Mouse (Mus musculus): Measurements from ENCODE around the gene Ifnar1. TPM values are rescaled to one million over a fixed set of nuclear protein-coding genes. Genes with fewer than 3 reads are reported as not detected.

The Ifnar1 gene
- polyA plus RNA-seq, 1 experiment: 16.2 TPM

DNA sequence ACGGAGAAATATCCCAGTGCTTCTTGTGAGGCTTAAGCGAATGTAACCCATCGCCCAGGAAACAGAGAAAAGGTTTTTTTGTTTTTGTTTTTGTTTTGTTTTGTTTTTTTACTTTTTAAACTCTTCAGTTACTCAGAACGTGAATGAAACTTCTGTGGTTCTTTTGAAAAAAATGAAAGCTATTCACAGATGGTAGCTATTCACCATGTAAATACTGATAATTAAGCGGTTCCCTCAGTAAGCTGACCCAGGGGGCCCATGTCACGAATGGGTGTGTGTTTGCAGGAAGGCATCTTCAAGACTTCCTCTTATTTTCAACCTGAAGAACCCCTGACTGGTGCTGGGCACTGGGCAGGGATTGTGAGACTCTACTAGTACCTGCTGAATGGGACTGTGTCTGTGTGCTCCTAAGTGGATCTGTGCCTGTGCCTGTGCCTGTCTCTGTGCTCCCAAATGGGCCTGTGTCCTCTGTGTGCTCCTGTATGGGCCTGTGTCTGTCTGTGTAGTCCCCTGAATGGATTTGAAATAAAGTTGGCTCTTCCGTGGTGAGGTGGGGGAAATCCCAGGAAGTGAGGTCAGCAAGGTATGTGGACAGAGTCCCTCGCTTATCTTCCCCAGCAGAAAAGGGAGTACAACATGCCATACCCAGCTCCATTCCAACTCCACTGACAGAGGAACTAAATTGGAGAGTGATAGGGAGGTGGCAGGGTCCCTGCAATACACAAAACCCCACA lies 38.1 kb upstream of the Ifnar1 start:
- no peak overlapping the region for H3K4me3 ChIP-seq
- peaks cover 14% of the 10 kb centered on the region for H3K27me3 ChIP-seq (ENCODE audit: control insufficient read depth, insufficient read depth, insufficient read length)
- no peak overlapping the region for H3ac ChIP-seq (ENCODE audit: control insufficient read depth, insufficient read length)
- H3K36me3 ChIP-seq (ENCODE audit: control insufficient read depth, insufficient read depth): no peaks in the 10 kb centered on the region
- no peak overlapping the region for H3K4me2 ChIP-seq (ENCODE audit: low read depth)
- H3K79me2 ChIP-seq (ENCODE audit: control insufficient read depth, insufficient read depth): no peaks in the 10 kb centered on the region
- TF ChIP-seq CEBPB (IDR thresholded peaks at IDR 0.05; ENCODE audit: insufficient read depth, poor library complexity, severe bottlenecking): no peak
- TF ChIP-seq REST (IDR thresholded peaks at IDR 0.05; ENCODE audit: insufficient read depth, insufficient read length): no peak

DNA sequence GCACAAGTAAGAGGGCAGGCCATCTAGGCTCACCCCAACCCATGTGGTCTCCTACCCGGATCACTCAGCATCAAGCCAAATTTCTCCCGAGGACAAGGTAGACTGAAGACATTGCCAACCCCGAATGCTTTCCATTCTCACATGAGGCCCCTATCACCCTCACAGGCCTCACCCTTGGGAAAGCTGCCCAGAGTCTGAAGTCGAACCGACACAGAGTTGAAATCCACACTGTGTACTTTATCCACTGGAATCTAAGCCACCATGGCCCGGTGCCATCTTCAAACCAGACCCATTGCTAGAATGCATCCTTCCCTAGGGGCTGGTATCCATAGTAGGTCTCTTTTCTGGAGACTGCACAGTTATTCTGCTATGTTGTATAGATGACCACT lies 37.5 kb upstream of the Ifnar1 start:
- Histone ChIP-seq H3K36me3 (ENCODE audit: control insufficient read depth, insufficient read depth) (no peaks in the 10 kb centered on the region), H3K27me3 (ENCODE audit: control insufficient read depth, insufficient read depth, insufficient read length) (peaks cover 13% of the 10 kb centered on the region), H3ac (ENCODE audit: control insufficient read depth, insufficient read length) (no peak overlapping the region), H3K4me3 (no peak overlapping the region), H3K79me2 (ENCODE audit: control insufficient read depth, insufficient read depth) (no peaks in the 10 kb centered on the region), H3K4me2 (ENCODE audit: low read depth) (no peak overlapping the region)
- no peak for TF ChIP-seq MYOG (IDR thresholded peaks at IDR 0.05; ENCODE audit: control insufficient read depth in 1 of 3, insufficient read depth in 1 of 3, insufficient read length in 2 of 3, low read depth in 2 of 3)
- no peak for TF ChIP-seq POLR2AphosphoS2 (IDR thresholded peaks at IDR 0.05; ENCODE audit: insufficient read length, low read depth)
- TF ChIP-seq POLR2A (IDR thresholded peaks at IDR 0.05; ENCODE audit: insufficient read length, low read depth): no peak
- TF ChIP-seq MYOD1 (IDR thresholded peaks at IDR 0.05; ENCODE audit: control insufficient read depth in 1 of 3, insufficient read length in 2 of 3, low read depth in 2 of 3): no peak
- no peak for TF ChIP-seq TCF3 (IDR thresholded peaks at IDR 0.05; ENCODE audit: insufficient read length, low read depth)
- TF ChIP-seq CEBPB (IDR thresholded peaks at IDR 0.05; ENCODE audit: insufficient read depth, poor library complexity, severe bottlenecking): no peak

DNA sequence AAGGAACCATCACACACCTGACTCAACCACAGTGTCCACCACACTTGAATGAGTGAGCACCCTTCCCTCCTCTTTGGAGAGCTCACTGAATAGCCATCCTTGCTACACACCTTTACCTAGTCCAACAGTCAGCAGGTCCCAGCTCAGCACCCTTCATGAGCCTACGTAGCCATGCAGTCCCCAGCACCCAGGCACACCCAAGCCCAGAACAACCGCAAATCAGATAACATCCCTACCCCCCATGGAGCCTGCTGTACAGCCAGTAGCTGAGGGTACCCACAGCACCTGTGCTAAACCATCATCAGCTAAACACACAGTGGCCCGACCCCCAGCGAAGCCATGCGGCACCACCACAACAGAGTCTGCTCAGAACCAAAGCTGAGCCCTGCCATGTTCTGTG lies 37.0 kb upstream of the Ifnar1 start:
- Histone ChIP-seq H3K27me3 (ENCODE audit: control insufficient read depth, insufficient read depth, insufficient read length) (peaks cover 8% of the 10 kb centered on the region), H3K4me3 (no peak overlapping the region), H3K4me2 (ENCODE audit: low read depth) (no peak overlapping the region), H3ac (ENCODE audit: control insufficient read depth, insufficient read length) (no peak overlapping the region), H3K79me2 (ENCODE audit: control insufficient read depth, insufficient read depth) (no peaks in the 10 kb centered on the region), H3K36me3 (ENCODE audit: control insufficient read depth, insufficient read depth) (no peaks in the 10 kb centered on the region)
- TF ChIP-seq REST (IDR thresholded peaks at IDR 0.05; ENCODE audit: insufficient read depth, insufficient read length) (no peak), MYOD1 (IDR thresholded peaks at IDR 0.05; ENCODE audit: control insufficient read depth in 1 of 3, insufficient read length in 2 of 3, low read depth in 2 of 3) (peak in 2 of 3 experiments; percentile 4 to 18)

DNA sequence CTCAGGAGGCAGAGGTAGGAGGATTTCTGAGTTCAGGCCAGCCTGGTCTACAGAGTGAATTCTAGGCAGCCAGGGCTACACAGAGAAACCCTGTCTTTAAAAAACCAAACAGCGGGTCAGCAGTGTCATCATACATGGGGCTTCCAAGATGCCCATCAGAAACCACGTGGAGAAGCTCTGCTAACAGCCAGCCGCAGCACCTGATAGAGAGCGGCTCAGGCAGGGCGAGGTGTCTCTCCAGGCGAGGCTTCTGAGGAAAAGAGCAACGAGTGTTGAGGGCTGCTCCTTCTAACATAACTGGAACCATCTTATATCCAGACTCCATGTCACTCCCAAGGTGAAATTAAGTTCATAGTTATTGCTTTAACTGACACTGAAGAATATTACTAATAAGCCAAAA lies 36.1 kb upstream of the Ifnar1 start:
- Histone ChIP-seq H3ac (ENCODE audit: control insufficient read depth, insufficient read length) (no peak overlapping the region), H3K4me2 (ENCODE audit: low read depth) (no peak overlapping the region), H3K36me3 (ENCODE audit: control insufficient read depth, insufficient read depth) (no peaks in the 10 kb centered on the region), H3K4me3 (no peak overlapping the region), H3K27me3 (ENCODE audit: control insufficient read depth, insufficient read depth, insufficient read length) (peaks cover 5% of the 10 kb centered on the region), H3K79me2 (ENCODE audit: control insufficient read depth, insufficient read depth) (no peaks in the 10 kb centered on the region)
- TF ChIP-seq USF1 (IDR thresholded peaks at IDR 0.05; ENCODE audit: low read depth): no peak
- TF ChIP-seq SRF (IDR thresholded peaks at IDR 0.05; ENCODE audit: control insufficient read depth, insufficient read length, low read depth): no peak
- no peak for TF ChIP-seq MAX (IDR thresholded peaks at IDR 0.05; ENCODE audit: low read depth)
- TF ChIP-seq MYOD1 (IDR thresholded peaks at IDR 0.05; ENCODE audit: control insufficient read depth in 1 of 3, insufficient read length in 2 of 3, low read depth in 2 of 3): no peak
- no peak for TF ChIP-seq TCF3 (IDR thresholded peaks at IDR 0.05; ENCODE audit: insufficient read length, low read depth)
- TF ChIP-seq CEBPB (IDR thresholded peaks at IDR 0.05; ENCODE audit: insufficient read depth, poor library complexity, severe bottlenecking): no peak
- no peak for TF ChIP-seq POLR2A (IDR thresholded peaks at IDR 0.05; ENCODE audit: insufficient read length, low read depth)
- no peak for TF ChIP-seq REST (IDR thresholded peaks at IDR 0.05; ENCODE audit: insufficient read depth, insufficient read length)
- TF ChIP-seq E2F4 (IDR thresholded peaks at IDR 0.05; ENCODE audit: insufficient read depth): no peak

DNA sequence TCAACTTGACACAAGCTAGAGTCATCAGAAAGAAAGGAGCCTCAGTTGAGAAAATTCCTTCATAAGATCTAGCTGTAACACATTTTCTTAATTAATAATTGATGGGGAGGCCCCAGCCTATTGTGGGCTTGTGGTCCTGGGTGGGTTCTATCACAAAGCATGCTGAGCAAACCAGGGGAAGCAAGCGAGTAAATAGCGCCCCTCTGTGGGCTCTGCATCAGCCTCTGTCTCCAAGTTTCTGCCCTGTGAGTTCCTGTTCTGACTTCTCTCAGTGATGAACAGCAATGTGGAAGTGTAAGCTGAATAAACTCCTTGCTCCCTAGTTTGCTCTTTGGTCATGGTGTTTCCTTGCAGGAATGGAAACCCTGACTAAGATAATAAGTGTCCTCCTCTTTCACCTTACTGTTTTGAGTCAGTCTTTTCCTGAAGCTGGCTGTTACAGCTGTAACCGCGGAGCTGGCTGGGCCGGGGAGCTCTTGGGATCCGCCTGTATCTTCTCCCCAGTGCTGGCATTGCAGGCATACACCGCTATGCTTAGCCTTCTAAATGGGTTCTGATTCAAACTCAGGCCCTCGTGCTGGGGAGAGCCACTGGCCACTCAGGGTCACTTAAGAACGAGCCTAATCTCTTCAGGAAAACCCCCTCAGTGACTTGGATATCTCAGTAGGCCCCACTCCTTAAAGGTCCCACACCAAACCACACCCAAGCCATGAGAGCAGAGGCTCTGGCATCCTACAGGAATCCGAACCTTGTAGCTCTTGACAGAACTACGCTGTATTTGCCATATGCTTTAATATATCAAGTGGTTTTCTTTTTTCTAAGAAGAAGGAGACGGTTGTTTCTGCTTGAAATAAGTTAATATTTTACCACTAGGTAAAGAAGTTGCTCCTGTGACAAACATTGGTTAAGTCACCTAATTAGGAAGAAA lies 34.6 kb upstream of the Ifnar1 start:
- no peak overlapping the region for H3K4me2 ChIP-seq (ENCODE audit: low read depth)
- no peaks in the 10 kb centered on the region for H3K27me3 ChIP-seq (ENCODE audit: control insufficient read depth, insufficient read depth, insufficient read length)
- no peak for TF ChIP-seq E2F4 (IDR thresholded peaks at IDR 0.05; ENCODE audit: insufficient read depth)
- TF ChIP-seq MYOG (IDR thresholded peaks at IDR 0.05; ENCODE audit: control insufficient read depth in 1 of 3, insufficient read depth in 1 of 3, insufficient read length in 2 of 3, low read depth in 2 of 3): no peak
- no peak for TF ChIP-seq USF1 (IDR thresholded peaks at IDR 0.05; ENCODE audit: low read depth)
- TF ChIP-seq SRF (IDR thresholded peaks at IDR 0.05; ENCODE audit: control insufficient read depth, insufficient read length, low read depth): no peak
- TF ChIP-seq POLR2A (IDR thresholded peaks at IDR 0.05; ENCODE audit: insufficient read length, low read depth): no peak
- TF ChIP-seq CEBPB (IDR thresholded peaks at IDR 0.05; ENCODE audit: insufficient read depth, poor library complexity, severe bottlenecking): no peak
- TF ChIP-seq MAX (IDR thresholded peaks at IDR 0.05; ENCODE audit: low read depth): no peak
- TF ChIP-seq TCF3 (IDR thresholded peaks at IDR 0.05; ENCODE audit: insufficient read length, low read depth): no peak
- H3K4me3 ChIP-seq: no peak overlapping the region
- H3K79me2 ChIP-seq (ENCODE audit: control insufficient read depth, insufficient read depth): no peaks in the 10 kb centered on the region
- no peaks in the 10 kb centered on the region for H3K36me3 ChIP-seq (ENCODE audit: control insufficient read depth, insufficient read depth)
- no peak overlapping the region for H3ac ChIP-seq (ENCODE audit: control insufficient read depth, insufficient read length)
